Mouse (Mus musculus) ovary, postnatal 36 days (tissue): Measurements from ENCODE around the gene Clrn2.
"Not testable (repeated sequence)": the region's sequence is repeated elsewhere in the genome, so short reads cannot be mapped to it uniquely, and the experiment has no call there.

Source experiments
- DNase-seq: peaks from one replicate; pipeline ENCODE4 v3.0.0; 2022; ENCODE audit warnings: low spot score, mixed read lengths

Clrn2 gene

DNA sequence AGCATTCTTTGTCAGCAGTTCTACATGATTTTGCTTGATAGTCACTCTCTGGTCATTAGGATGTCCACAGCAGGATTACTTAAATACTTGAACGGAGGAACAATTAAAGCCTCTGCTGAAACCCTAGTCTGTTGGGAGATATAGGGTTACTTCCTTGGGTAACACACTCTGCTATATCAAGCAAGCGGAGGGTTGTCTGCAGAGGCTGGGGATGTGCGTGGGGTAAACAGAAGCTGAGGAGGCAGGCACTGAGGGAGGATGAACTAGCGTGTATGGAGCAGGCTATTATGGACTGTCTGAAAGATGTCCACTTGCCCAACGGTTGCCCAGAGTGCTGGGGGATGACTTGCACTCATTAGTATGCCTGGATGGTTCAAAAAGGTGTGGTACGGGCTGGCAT is at the start of gene Clrn2:
Gene Clrn2 (plus strand): TSS at position 301 of the 400 bp plus-strand sequence.
- no peak for DNase-seq

DNA sequence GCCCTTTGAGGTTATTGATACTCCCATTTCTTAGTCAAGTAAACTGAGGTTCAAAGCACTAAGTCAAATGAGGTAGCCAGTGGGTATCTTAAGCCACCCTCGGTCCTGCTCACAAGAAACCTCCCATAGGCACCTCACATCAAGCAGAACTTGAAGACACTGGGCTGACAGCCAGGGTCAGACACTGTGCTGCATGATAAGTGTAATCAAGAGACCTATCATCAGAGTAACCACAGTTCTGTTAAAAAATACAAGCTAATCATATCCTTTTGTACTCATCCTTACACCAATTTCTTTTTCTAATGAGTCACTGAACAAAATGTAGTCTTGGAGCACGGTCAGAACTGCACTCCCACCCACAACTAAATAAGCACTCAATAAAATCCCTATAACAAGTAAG is 47.4 kb upstream of the Clrn2 start:
- DNase-seq, result no peak

DNA sequence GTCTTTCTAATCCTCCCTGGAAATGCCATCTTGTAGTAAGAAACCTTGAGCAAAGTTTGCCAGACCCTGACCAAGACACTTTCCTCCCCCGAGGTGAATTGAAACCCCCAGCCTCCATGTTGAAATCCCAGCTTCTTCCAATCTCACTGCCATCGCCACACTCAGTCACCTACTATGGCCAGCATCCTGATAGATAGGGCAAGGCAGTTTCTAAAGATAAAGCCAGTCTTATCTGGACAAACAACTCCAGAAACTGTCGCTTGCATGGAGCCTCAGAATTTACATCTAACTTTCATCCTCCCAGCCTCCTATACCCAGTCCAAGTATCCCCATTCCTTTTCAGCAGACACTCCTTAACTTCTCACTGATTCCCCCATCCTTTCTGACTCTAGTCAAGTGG is 37.1 kb upstream of the Clrn2 start:
- no peak for DNase-seq

DNA sequence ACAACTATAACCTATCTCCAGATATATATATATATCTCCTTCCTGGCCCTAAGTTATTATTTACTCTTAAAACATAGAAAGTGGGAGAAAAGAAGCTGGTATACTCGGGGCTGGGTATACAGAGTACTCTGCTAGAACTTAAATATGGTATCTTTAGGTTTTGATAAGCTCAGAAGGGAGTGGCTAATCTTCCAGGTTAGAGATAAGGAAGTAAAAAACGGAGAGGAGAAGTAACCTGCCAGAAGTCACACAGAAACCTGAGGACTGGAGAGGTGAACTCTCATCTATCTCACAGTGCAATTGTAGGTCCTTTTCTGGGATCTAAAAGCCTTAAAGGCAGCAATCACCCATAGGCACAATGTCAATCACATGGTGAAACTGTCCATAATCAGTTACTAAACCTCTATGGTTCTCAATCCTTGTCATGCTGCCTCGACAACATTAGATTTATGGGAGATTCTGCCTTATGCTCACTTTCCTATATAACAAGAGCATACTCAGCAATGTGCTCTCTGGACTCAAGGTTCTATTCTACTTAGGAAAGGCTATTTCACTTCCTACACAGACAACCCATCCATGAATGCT is 35.6 kb upstream of the Clrn2 start:
- no peak for DNase-seq

DNA sequence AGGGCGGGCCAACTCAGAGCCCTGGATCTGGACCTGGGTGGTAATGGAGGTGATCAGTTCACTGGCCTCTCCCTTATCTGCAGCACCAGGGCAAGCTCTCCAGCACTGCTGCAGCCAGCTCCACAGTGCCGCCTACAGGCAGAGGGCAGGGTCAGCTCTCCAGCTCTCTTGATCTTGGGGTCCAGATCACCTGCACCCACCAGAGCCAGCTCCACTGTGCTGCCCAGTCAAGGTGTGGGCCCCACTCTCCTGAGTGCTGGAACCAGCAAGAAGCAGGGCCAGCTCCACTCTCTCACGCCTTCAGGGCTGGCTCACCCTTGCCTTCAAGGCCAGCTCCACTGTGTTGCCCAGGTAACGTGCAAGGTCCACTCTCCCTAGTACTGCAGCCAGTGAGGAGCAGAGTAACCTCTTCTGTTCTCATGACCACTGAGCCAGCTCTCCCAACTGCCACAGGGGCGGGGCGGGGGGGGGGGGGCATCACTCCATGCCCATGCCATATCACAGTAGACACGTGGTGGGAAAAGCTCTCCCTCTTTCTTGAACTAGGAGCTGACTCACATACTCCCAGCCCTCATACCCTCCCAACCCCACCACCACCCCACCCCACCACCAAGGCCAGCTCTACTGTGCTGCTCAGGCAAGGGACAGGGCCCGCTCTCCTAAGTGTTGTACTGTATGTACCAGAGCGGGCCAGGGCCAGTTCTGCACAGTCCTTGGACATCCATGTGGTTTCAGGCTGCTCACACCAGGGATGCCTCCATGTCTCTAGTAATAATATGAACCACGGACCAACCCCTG is 33.5 kb upstream of the Clrn2 start:
- peak; percentile 28 for DNase-seq

DNA sequence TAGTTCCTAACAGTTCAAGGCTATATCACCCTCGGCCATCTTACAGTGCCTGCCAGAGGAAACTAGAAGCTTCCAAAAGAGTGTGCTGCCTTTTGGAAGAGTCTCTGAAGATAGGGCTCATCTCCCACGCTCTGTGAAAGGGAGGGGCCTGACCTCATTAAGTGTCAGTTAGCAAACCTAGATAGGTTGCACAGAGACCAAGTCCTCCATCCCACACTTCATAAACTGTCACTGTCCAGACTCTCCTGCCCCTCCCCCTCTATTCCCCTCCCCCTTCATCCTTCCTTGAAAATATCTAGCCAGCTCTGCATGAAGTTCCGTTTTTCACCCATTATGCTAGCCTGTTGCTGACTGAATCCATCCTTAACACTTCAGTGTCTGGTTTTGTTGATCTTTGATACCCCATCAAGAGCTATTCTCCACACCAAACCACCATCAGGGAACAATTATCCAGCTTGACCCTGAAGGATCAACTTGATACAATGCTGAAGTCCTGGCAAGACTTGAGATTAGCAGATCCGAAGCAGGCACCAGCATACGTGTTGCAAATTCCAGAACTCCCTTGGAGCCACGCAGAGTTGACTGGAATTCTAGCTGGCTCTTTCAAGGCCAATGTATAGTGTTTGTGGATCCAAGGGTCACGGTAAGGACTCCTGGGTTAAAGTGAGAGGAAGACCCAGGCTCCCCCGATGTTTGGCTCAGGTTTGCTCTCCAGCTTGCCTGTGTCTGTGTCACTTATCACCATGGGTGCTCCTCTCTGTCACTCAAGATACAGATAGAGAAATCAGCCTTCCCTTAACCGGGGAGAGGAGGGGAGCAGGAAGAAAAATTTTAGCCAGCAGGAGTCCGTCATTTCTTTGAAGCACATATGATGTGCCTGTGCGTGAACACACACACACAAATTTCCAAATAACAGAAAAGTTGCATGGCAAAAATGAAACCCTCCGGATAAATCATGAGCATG is 31.4 kb upstream of the Clrn2 start:
- DNase-seq, result no peak

DNA sequence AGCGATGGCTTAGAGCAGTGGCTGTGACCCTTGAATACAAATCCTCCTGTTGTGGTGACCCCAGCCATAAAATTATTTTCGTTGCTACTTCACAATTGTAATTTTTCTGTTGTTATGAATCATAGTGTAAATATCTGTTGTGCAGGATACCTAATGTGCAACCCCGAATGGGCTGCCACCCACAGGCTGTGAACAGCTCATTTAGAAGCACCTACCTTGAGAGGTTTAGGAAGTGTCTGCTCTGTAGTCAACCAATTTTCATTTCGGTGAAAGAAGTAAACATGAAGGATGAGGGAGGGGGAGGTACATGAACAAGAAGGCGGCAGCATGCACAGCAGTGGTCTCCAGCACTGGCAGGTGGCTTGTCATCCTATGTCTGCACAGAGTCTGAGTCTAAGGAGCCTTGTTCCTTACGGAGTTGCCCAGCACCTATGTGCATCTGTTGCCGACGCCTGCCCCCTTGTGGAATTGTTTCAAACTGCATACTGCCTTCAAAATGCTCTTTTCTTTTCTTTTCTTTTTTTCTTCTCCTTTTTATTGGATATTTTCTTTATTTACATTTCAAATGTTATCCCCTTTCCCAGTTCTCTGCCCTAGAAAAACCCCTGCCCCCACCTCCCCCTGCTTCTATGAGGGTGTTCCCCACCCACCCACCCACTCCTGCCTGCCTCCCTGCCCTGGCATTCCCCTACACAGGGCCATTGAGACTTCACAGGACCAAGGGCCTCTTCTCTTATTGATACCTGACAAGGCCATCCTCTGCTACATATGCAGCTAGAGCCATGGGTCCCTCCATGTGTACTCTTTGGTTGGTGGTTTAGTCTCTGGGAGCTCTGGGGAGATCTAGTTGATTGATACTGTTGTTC is 29.3 kb upstream of the Clrn2 start:
- DNase-seq, result peak; percentile 28

DNA sequence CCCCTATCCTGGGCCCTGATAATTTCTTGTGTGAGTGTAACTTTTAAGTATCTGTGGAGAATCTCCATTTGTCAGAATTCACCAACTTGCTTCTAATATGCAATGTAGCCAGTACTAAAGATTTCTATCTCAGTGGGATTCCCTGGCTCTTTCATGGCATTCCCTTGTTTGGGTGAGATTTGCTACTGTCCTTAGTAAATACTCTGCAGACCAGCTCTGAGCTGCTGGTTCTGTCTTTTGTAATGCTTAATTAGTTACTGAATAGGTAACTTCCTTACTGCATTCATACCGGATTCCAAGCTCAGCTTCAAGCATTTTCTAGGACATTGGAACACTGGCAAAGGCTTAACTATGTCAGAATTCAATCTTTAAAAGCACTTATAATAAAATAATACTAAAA is 27.8 kb upstream of the Clrn2 start:
- DNase-seq, result not testable (repeated sequence)

DNA sequence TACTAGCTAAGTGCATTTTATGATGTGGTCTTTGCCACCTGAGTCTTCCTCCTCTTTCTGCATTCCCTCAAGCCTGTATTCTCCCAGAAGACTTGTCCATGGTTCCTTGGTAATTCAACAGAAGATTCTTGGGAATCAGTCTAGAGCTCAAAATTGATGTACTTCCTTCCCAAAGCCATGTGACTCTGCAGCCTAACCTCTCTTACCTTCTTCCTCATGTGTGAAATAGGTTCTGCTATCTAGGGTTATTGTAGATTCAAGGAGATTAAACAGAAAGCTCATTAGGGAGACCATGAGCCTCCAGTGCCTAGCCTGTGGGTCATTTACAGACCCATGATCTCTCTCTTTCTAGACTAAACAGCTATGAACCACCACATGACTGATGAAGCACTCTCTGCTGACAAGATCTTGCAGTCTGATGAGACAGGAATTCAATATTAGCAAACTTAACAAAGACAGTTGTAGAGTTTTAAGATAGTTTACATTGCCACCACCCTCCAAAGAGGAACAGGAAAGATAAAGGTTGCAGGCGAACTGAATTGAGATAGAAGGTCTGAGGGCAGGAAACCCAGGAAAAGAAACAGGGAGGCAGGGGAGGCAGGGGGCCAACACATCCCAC is 27.0 kb upstream of the Clrn2 start:
- DNase-seq, result no peak

DNA sequence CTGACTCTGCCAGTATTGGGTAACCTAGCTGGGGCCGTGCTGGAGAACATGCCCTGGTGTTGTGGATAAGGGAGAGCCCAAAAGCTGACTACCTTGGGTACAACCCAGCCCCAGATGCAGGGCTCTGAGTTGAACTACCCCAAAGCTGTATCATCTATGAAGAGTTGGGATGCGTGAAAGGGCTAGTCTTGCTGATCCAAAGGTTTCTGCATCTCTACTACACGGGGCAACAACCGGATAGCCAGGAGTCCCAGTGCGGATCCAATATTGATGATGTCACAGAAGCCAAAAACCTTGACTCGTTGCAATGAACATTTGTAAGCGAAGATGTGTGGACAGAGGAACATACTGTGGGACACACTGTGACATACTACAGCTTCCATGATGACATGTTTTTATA is 25.7 kb upstream of the Clrn2 start:
- DNase-seq, result no peak

DNA sequence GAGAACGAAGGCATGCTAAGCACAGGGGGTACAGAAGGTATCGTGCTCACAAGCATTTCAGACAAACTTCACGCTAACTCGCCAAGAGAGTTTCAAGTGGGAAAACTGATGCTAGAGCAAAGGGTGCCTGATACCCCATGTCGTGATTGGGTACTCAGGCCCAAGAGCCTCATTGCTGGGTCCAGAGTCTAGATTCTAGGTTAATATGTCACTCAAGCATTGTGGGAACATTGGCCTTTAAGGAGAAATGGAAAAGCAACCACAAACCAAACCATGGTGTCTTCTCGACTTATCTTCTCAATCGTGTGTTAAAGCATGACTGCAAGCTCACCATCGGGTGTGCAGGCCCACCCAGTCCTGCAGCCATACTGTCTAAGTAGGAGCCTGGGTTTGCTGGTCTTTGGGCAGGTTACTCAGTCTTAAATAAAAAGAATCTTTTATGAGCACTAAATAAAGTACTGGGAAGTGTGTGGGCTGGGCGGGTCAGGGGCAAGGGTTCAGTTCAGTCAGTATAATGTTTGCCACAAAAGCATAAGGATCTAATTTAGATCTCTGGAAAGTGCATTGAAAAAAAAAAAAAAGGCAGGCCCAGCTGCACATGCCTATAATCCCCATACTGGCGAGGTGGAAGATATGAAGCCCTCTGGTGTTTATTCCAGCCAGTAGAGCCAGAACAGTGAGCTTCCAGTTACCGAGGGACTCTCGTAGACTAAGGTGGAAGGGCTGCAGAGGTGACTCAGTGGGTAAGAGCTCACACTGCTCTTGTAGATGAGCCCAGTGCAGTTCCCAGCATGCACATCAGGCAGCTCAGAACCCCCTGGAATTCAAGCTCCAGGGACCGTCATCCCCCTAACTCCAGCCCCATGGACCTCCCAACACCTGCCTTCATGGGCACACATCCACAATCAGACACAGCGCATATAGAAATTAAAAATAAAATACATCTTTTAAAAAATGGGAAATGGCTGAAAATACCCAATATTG is 17.3 kb upstream of the Clrn2 start:
- no peak for DNase-seq

DNA sequence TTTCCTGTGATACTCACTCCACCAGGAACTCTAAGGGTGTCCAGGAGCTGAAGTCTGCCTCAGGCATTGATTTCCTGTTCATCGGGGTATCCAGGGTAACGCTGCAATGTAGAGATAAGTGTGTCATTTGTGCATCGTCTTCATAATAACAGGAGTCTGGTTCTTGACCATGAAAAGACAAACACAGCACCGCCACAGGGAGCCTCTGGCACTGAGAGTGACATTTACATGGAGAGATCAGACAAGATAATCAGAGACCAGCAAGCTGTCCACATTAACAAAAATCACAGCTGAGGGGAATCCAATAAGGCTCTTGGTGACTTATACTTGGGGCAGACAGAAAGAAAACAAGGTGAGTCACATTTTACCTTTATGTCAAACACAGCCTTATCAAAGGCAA is 15.7 kb upstream of the Clrn2 start:
- DNase-seq, result no peak

DNA sequence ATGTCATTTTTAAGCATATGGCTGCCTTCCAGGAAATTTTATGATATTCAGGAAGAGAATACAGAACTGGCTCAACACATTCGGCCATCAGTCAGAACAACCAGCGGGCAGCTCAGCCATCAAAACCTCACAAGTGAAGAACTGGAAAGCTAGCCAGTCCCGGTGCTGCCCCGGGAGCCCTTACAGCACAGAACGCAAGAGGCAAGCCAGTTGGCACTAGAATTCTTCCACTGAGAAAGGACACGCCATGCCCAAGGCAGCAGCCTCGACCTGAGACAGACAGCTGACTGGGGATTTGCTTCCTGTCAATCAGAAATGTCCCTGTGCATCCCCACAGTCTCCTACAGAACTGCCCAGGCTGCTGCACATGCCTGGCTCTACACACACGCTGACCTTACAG is 15.2 kb upstream of the Clrn2 start:
- no peak for DNase-seq

DNA sequence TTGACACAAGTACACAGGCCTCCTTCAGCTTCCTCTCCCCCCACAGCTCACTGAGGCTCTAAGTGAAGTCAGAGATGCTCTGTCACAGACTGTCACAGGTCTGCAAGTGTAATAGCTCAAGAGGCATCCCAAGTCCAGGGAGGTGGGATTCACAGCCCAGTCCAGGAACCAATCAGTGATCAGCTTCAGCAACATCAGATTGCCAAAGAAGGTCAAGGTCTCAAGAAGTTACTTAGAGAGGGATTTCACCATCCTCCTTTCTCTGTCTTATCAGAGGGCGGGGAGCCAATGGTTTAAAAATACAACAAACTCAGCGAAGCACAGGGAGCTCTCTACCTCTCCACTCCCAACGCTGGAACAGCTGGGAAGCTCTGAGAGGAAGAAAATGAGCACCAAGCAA is 12.4 kb upstream of the Clrn2 start:
- no peak for DNase-seq

DNA sequence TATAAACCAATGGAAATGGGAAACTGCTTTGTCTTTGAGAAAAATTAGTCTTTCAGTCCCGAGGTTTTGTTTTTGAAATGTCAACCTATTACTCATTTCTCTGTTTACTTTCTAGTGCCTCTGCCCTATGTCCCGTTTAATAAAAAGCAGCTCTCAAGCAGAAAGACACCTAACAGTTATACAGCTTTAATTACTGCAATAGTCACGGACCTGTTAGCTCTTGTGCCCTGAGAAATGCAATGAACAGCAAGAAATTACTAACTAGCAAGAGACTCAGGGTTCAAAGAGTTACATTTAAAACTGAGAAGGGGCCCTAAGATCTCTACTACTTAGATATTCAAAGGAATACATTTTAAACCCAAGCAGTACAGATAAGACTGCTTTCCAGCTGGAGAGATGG is 11.8 kb upstream of the Clrn2 start:
- no peak for DNase-seq

DNA sequence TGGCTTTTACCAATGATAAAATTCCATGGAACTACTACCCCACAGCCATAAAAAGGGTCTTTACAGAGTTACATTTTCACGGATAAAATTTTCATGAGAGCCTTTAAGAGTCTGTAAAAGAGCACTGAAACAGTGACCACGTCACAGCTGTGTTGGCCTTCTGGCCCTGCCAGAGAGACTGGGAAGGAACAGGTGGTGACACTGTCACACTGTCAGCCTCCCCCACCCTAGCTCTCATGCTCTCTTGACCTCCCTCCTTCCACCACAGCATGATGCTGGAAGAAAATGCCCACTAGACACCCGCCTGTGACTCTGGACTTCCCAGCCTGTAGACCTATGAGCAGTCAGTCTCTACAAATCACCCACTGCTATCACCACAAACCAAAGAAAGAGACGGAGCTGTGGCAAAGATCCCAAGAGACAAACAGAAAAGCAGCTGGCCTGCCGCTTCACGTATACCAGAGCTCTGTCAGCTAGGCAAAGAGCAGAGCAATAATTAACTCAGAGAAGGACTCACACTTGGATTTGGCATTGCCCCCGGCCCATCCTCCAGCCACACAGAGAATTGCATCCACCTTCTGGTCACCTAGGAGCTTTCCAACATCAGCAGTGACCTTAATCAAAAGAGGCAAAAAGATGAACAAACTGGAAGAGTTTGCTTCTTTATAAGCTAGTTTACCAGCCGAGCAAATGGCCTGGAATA is 9.3 kb upstream of the Clrn2 start:
- DNase-seq, result no peak

DNA sequence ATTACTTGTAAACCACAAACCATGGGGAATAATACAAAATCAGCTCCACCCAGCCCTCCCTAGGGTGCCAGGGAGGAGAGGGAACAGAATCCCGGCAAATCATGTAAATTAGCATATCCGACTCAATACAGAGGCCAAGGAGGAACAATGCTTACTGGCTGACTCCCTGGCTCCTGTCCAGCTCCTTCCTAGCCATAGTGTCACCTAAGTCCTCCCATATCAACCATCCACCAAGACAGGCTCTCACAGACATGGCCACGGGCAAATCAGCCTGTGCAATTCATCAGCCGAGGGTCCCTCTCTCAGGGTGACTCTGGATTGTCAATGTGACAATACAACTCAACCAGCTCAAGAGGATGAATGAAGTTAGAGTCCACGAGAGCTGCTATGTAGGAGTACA is 4.9 kb upstream of the Clrn2 start:
- no peak for DNase-seq

DNA sequence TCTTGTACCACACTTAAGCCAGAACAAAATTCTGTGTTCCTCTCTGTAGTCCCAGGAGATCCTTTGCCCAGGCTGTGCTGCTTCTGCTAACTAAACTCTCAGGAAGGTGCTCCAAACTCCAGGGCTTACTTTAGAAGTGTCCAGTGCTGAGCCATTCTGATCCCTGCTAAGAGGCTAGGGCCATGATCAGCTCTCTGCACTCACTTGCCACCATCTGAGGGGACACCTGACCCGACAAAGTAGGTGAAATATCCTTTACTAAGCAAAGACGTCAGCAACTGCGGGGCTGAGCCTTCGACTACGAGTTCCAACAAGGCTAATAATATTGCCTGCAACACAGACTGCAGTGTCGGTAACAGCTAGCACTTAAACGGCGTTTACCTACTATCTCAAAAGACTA is 4.3 kb upstream of the Clrn2 start:
- DNase-seq, result no peak
